Mouse (Mus musculus) hindbrain, embryonic 10.5 days (tissue): ENCODE measurements around the gene Rnf11. TPM values are rescaled to one million over a fixed set of nuclear protein-coding genes. Genes with fewer than 3 reads are reported as not detected.

Experiments
- DNase-seq: peaks from one replicate; pipeline ENCODE4 v3.0.0-alpha.2; 2017; ENCODE audit warnings: low spot score
- H3K27ac ChIP-seq: fragments of 300-500 bp; sonication (generic); 2 replicates; pipeline ENCODE4 v1.5.1; 2016; ENCODE audit warnings: mild to moderate bottlenecking, moderate library complexity
- H3K27me3 ChIP-seq: fragments of 300-500 bp; sonication (generic); 2 replicates; pipeline ENCODE4 v1.6.1; 2016; ENCODE audit warnings: mild to moderate bottlenecking; ENCODE audit not compliant: poor library complexity, insufficient read depth, severe bottlenecking
- H3K36me3 ChIP-seq: fragments of 300-500 bp; sonication (generic); 2 replicates; pipeline ENCODE4 v1.6.1; 2016; ENCODE audit warnings: mild to moderate bottlenecking, moderate library complexity
- H3K4me1 ChIP-seq: fragments of 300-500 bp; sonication (generic); replicated peaks from 2 replicates; pipeline ENCODE4 v1.6.1; 2016; ENCODE audit warnings: mild to moderate bottlenecking
- H3K4me3 ChIP-seq: fragments of 300-500 bp; sonication (generic); 2 replicates; pipeline ENCODE4 v1.5.1; 2016; ENCODE audit warnings: mild to moderate bottlenecking, moderate library complexity
- H3K9me3 ChIP-seq: fragments of 300-500 bp; sonication (generic); 2 replicates; pipeline ENCODE4 v1.6.1; 2016; ENCODE audit warnings: mild to moderate bottlenecking, moderate library complexity
- WGBS: fragments of 180-500 bp; shearing (Covaris S2); methylation state at CpG from one replicate; pipeline ENCODE4 v1.1.7; 2016; 5-methylcytosine and 5-hydroxymethylcytosine counted together
- polyA plus RNA-seq: library from polyadenylated mRNA; unstranded; fragments of >200 nt; fragmentation: Nextera tagmentation; extraction: Ambion mirVana; gene quantifications from 2 replicates; pipeline ENCODE4 v1.2.1, GENCODE M21; 2016

Gene Rnf11
- 23.4 and 30.3 TPM in 2 replicates for polyA plus RNA-seq

GRCm38 (mm10) chr4:109484621-109485020 is at the start of gene Rnf11:
Gene Rnf11, minus strand, starts transcription at chr4:109484728.
- Histone ChIP-seq H3K36me3 (no peaks in the 10 kb centered on the region), H3K4me1 (no peaks in the 10 kb centered on the region), H3K9me3 (no peaks in the 10 kb centered on the region), H3K4me3 (no peak within 1 kb of the TSS), H3K27me3 (no peaks in the 10 kb centered on the region), H3K27ac (no peak within 1 kb of the TSS)
- no peak for DNase-seq
- 79% methylated on average over 3 of the region's 3 CpGs for WGBS

GRCm38 (mm10) chr4:109531111-109531510 is 46.6 kb upstream of the Rnf11 start, which contains the start of gene 4930522H14Rik:
Gene 4930522H14Rik, minus strand, starts transcription at chr4:109531297.
- Histone ChIP-seq H3K36me3 (no peaks in the 10 kb centered on the region), H3K27ac (peak within 1 kb of the TSS; percentile 17; the same call in 1 of the 2 replicates), H3K4me3 (no peak within 1 kb of the TSS), H3K4me1 (peaks cover 6% of the 10 kb centered on the region; the same call in 1 of the 2 replicates), H3K9me3 (no peaks in the 10 kb centered on the region), H3K27me3 (no peaks in the 10 kb centered on the region)
- WGBS: 95% methylated on average over 2 of the region's 2 CpGs
- no peak for DNase-seq

- Histone ChIP-seq H3K36me3 (no peaks in the 10 kb centered on the region), H3K27me3 (no peaks in the 10 kb centered on the region), H3K4me3 (no peak overlapping the region), H3K4me1 (peaks cover 6% of the 10 kb centered on the region; the same call in 1 of the 2 replicates), H3K27ac (peak overlapping the region; percentile 17; the same call in 1 of the 2 replicates), H3K9me3 (no peaks in the 10 kb centered on the region)
- peak; percentile 14 for DNase-seq
- WGBS: 44% methylated on average over 15 of the region's 15 CpGs
These were observed 45.8 kb upstream of the Rnf11 start for GRCm38 (mm10) chr4:109530245-109530816.

- H3K27me3 ChIP-seq: no peaks in the 10 kb centered on the region
- no peaks in the 10 kb centered on the region for H3K4me1 ChIP-seq
- no peaks in the 10 kb centered on the region for H3K9me3 ChIP-seq
- DNase-seq: peak; percentile 43
- 6% methylated on average over 5 of the region's 5 CpGs for WGBS
- no peaks in the 10 kb centered on the region for H3K36me3 ChIP-seq
- H3K4me3 ChIP-seq: no peak overlapping the region
- H3K27ac ChIP-seq: no peak overlapping the region
These were observed 20.4 kb upstream of the Rnf11 start for GRCm38 (mm10) chr4:109504885-109505284.

DNA sequence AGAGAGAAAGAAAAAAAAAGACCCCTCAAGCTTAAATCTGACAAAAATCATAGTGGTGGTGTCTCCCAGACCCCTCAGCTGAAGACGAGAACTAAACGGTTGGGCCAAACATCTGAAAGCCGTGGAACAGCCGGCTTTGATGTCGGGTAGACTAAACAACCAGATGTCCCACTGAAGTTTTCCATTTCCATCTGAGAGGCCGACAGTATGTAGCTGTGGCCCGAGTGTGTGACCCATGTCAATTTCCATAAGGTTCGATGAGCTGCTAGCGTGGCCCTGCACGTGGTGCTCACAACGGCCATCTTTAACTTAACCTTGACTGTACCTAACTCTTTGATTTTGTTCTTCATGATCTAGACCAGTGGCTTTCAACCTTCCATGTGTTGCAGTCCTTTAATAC is 13.9 kb upstream of the Rnf11 start:
- WGBS: 78% methylated on average over 11 of the region's 11 CpGs
- Histone ChIP-seq H3K36me3 (no peaks in the 10 kb centered on the region), H3K4me3 (no peak overlapping the region), H3K27me3 (no peaks in the 10 kb centered on the region), H3K9me3 (no peaks in the 10 kb centered on the region), H3K27ac (no peak overlapping the region), H3K4me1 (no peaks in the 10 kb centered on the region)
- peak; percentile 5 for DNase-seq

- no peak for DNase-seq
- Histone ChIP-seq H3K27me3 (no peaks in the 10 kb centered on the region), H3K4me1 (no peaks in the 10 kb centered on the region), H3K4me3 (no peak overlapping the region), H3K36me3 (no peaks in the 10 kb centered on the region), H3K27ac (no peak overlapping the region), H3K9me3 (no peaks in the 10 kb centered on the region)
These were observed 9.1 kb upstream of the Rnf11 start for GRCm38 (mm10) chr4:109493581-109493980.

DNA sequence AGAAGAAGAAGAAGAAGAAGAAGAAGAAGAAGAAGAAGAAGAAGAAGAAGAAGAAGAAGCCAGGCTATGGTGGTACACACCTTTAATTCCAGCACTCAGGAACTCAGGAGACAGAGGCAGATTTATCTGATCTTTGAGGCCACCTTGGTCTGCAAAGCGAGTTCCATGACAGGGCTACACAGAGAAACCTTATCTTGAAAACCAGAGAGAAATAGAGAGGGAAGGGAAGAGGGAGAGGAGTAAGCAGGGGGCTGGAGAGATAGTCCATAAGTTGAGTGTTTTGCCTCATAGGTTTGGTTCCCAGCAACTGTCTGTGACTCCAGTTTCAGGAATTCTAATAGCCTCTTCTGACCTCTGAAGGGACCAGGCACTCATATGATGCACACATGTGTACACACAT is 4.3 kb upstream of the Rnf11 start:
- WGBS: 64% methylated on average over 1 of the region's 1 CpGs
- H3K9me3 ChIP-seq: no peaks in the 10 kb centered on the region
- no peaks in the 10 kb centered on the region for H3K4me1 ChIP-seq
- H3K36me3 ChIP-seq: no peaks in the 10 kb centered on the region
- H3K27ac ChIP-seq: no peak overlapping the region
- H3K27me3 ChIP-seq: no peaks in the 10 kb centered on the region
- DNase-seq: no peak
- H3K4me3 ChIP-seq: no peak overlapping the region

- H3K4me1 ChIP-seq: no peaks in the 10 kb centered on the region
- H3K4me3 ChIP-seq: no peak overlapping the region
- H3K27ac ChIP-seq: no peak overlapping the region
- WGBS: 87% methylated on average over 1 of the region's 1 CpGs
- no peak for DNase-seq
- H3K9me3 ChIP-seq: no peaks in the 10 kb centered on the region
- H3K27me3 ChIP-seq: no peaks in the 10 kb centered on the region
- no peaks in the 10 kb centered on the region for H3K36me3 ChIP-seq
These were observed 1.8 kb downstream of the Rnf11 start for GRCm38 (mm10) chr4:109482701-109483100.

GRCm38 (mm10) chr4:109481424-109481823 is 3.1 kb downstream of the Rnf11 start:
- H3K27me3 ChIP-seq: no peaks in the 10 kb centered on the region
- H3K36me3 ChIP-seq: no peaks in the 10 kb centered on the region
- no peak for DNase-seq
- H3K4me1 ChIP-seq: no peaks in the 10 kb centered on the region
- WGBS: 86% methylated on average over 2 of the region's 2 CpGs
- no peaks in the 10 kb centered on the region for H3K9me3 ChIP-seq
- H3K27ac ChIP-seq: no peak overlapping the region
- no peak overlapping the region for H3K4me3 ChIP-seq

GRCm38 (mm10) chr4:109477454-109477853 is 7.1 kb downstream of the Rnf11 start:
- Histone ChIP-seq H3K27ac (no peak overlapping the region), H3K9me3 (no peaks in the 10 kb centered on the region), H3K4me3 (no peak overlapping the region), H3K4me1 (peaks cover 14% of the 10 kb centered on the region), H3K27me3 (no peaks in the 10 kb centered on the region), H3K36me3 (peaks cover 4% of the 10 kb centered on the region)
- WGBS: 88% methylated on average over 3 of the region's 3 CpGs
- DNase-seq: no peak

DNA sequence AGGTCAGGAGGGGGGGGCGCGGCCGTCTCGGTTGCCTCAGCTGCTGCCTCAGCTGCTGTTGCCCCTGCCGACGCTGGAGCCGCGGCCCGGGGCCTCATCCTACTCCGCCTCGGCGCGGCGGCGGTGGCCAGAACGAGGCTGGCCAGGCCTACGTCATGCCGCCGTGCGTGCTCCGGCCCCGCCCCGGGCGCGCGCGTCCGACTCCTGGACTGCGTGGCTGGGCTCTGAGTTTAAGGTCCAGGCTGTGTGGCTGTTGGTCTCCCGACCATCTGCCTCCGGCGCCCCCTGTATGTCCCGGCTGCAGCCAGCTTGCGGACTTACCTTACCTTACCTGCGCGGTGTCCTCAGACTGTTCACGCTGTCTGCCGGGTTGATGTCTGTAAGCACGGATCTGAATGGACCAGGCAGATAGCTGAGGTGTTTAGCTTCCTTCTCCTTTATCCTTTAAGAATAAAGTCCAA is 7.9 kb downstream of the Rnf11 start:
- Histone ChIP-seq H3K4me3 (peak overlapping the region; percentile 90), H3K27ac (peak overlapping the region; percentile 98), H3K9me3 (no peaks in the 10 kb centered on the region), H3K4me1 (peaks cover 14% of the 10 kb centered on the region), H3K27me3 (no peaks in the 10 kb centered on the region), H3K36me3 (peaks cover 12% of the 10 kb centered on the region)
- WGBS: under 1% methylated on average over 39 of the region's 39 CpGs
- DNase-seq: peak; percentile 93

- DNase-seq: peak; percentile 73
- H3K9me3 ChIP-seq: no peaks in the 10 kb centered on the region
- peaks cover 14% of the 10 kb centered on the region for H3K4me1 ChIP-seq
- H3K27ac ChIP-seq: peak overlapping the region; percentile 98
- peak overlapping the region; percentile 90 for H3K4me3 ChIP-seq
- no peaks in the 10 kb centered on the region for H3K27me3 ChIP-seq
- under 1% methylated on average over 62 of the region's 68 CpGs for WGBS
- H3K36me3 ChIP-seq: peaks cover 13% of the 10 kb centered on the region
These were observed 8.7 kb downstream of the Rnf11 start for GRCm38 (mm10) chr4:109475577-109476553.

DNA sequence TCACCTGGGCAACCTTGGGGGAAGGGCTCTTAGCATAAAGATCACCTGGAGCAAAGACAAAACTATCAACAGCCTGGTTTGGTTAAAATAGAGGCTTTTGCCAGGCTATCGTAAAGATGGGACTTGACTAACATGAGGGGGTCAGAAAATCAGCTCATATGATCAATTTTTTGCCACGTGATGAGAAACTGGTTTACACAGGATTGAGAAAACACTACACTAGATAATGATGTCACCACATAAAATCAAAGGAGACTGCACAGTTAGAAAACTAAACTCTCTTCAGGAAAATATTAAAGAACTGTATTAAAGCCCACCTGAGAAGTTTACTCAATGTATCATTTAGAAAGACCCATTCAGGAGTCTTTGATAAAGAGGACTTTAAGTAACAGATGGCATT is 9.4 kb downstream of the Rnf11 start:
- no peaks in the 10 kb centered on the region for H3K9me3 ChIP-seq
- no peak overlapping the region for H3K27ac ChIP-seq
- H3K4me3 ChIP-seq: peak overlapping the region; percentile 90
- H3K27me3 ChIP-seq: no peaks in the 10 kb centered on the region
- peaks cover 14% of the 10 kb centered on the region for H3K4me1 ChIP-seq
- 56% methylated on average over 2 of the region's 2 CpGs for WGBS
- DNase-seq: no peak
- H3K36me3 ChIP-seq: peaks cover 13% of the 10 kb centered on the region
